Mouse (Mus musculus) kidney, adult 2 months (tissue): ENCODE results near the gene Slc16a1.

Source experiments
- CTCF ChIP-seq: fragments of 200-500 bp; conservative IDR thresholded peaks from 2 replicates; pipeline ENCODE4 v1.5.1; 2011; ENCODE audit warnings: low read depth, mild to moderate bottlenecking, control low read depth, low read length, moderate library complexity, mixed read lengths; ENCODE audit not compliant: insufficient read depth, insufficient read length
- POLR2A ChIP-seq: fragments of 200-500 bp; IDR thresholded peaks from one replicate; pipeline ENCODE4 v1.6.1; 2011; ENCODE audit warnings: low read depth, low read length, control low read depth

- TF ChIP-seq CTCF (peak; percentile 86), POLR2A (no peak)
Measured at GRCm38 (mm10) chr3:104675258-104675851, 36.9 kb downstream of the Slc16a1 start.
